ENCODE assay signal across 8 mouse cellular contexts in genomic region chr4:114986591-114987432, GRCm38 (mm10). TPM values are rescaled to one million over a fixed set of nuclear protein-coding genes. Genes with fewer than 3 reads are reported as not detected.
DNase-seq lines count a peak whose midpoint lies in the region; ATAC-seq and TF ChIP-seq lines count a peak whose summit lies in the region.

Cmpk1 (minus strand) TSS chr4:114987241.

- DNase-seq in A20 (ENCODE audit: low read depth, low spot score) = peak; percentile 89
- peak; percentile 93 for DNase-seq in embryonic facial prominence, embryonic 14.5 days (ENCODE audit: low spot score)
- peak; percentile 87 for DNase-seq in heart, adult 8-10 months (ENCODE audit: low spot score)
- peak; percentile 83 to 84 for DNase-seq in kidney, adult 8-10 months
- DNase-seq in midbrain, embryonic 14.5 days = peak; percentile 95
- peak; percentile 75 to 85 for DNase-seq in spleen, adult 18-20 months

- peak; percentile 19; the same call in 1 of the 2 replicates for TF ChIP-seq POLR2A in bone marrow, adult 2 months (IDR thresholded peaks at IDR 0.05; ENCODE audit: borderline replicate concordance, control insufficient read depth, low read depth, low read length)

- no peak for TF ChIP-seq CTCF in bone marrow, adult 2 months (IDR thresholded peaks at IDR 0.05; ENCODE audit: control insufficient read depth, insufficient read depth, low read length)

- no peaks in the 10 kb centered on the region for H3K36me3 ChIP-seq in embryonic facial prominence, embryonic 14.5 days (ENCODE audit: control insufficient read depth, insufficient read depth, low read length)
- H3K36me3 ChIP-seq in limb, embryonic 12.5 days = 0 out of 2 replicates have a peak, but pooled peaks cover 3% of the 10 kb centered on the region
- H3K36me3 ChIP-seq in midbrain, embryonic 14.5 days (ENCODE audit: control insufficient read depth, insufficient read depth, low read length) = no peaks in the 10 kb centered on the region

- peak within 1 kb of the TSS; percentile 86 for H3K4me2 ChIP-seq in embryonic facial prominence, embryonic 14.5 days (ENCODE audit: low read depth, low read length)
- peak within 1 kb of the TSS; percentile 70 for H3K4me2 ChIP-seq in limb, embryonic 12.5 days
- peak within 1 kb of the TSS; percentile 76 for H3K4me2 ChIP-seq in midbrain, embryonic 14.5 days (ENCODE audit: low read length)

- WGBS in bone marrow, adult 2 months = under 1% methylated on average over 92 of the region's 93 CpGs
- WGBS in embryonic facial prominence, embryonic 14.5 days = under 1% methylated on average over 35 of the region's 93 CpGs
- under 1% methylated on average over 92 of the region's 93 CpGs for WGBS in limb, embryonic 12.5 days
- under 1% methylated on average over 91 of the region's 93 CpGs for WGBS in midbrain, embryonic 14.5 days

- H3K4me3 ChIP-seq in bone marrow, adult 2 months (replicated peaks; ENCODE audit: control insufficient read depth, low read depth, low read length) = peak within 1 kb of the TSS; percentile 90
- peak within 1 kb of the TSS; percentile 93 for H3K4me3 ChIP-seq in embryonic facial prominence, embryonic 14.5 days (ENCODE audit: low read depth, low read length)
- H3K4me3 ChIP-seq in limb, embryonic 12.5 days (replicated peaks) = peak within 1 kb of the TSS; percentile 89
- H3K4me3 ChIP-seq in midbrain, embryonic 14.5 days (replicated peaks; ENCODE audit: low read depth, low read length) = peak within 1 kb of the TSS; percentile 84

- H3K9ac ChIP-seq in embryonic facial prominence, embryonic 14.5 days (ENCODE audit: low read depth, low read length) = peak within 1 kb of the TSS; percentile 95
- H3K9ac ChIP-seq in limb, embryonic 12.5 days (replicated peaks) = peak within 1 kb of the TSS; percentile 93
- peak within 1 kb of the TSS; percentile 99 for H3K9ac ChIP-seq in midbrain, embryonic 14.5 days (replicated peaks; ENCODE audit: low read length)

- H3K9me3 ChIP-seq in embryonic facial prominence, embryonic 14.5 days (ENCODE audit: control insufficient read depth, low read length) = no peaks in the 10 kb centered on the region
- no peaks in the 10 kb centered on the region for H3K9me3 ChIP-seq in limb, embryonic 12.5 days
- no peaks in the 10 kb centered on the region for H3K9me3 ChIP-seq in midbrain, embryonic 14.5 days (ENCODE audit: control insufficient read depth, low read length)

- ATAC-seq in embryonic facial prominence, embryonic 14.5 days (ENCODE audit: low read depth) = peak; percentile 98
- ATAC-seq in limb, embryonic 12.5 days (ENCODE audit: insufficient number of reproducible peaks, insufficient read depth, low FRiP score, low TSS enrichment, low read depth) = peak; percentile 97
- ATAC-seq in midbrain, embryonic 14.5 days (ENCODE audit: low FRiP score, low TSS enrichment) = peak; percentile 96

- H3K4me1 ChIP-seq in bone marrow, adult 2 months (ENCODE audit: control insufficient read depth, insufficient read depth, low read length) = no peaks in the 10 kb centered on the region
- H3K4me1 ChIP-seq in embryonic facial prominence, embryonic 14.5 days (ENCODE audit: control insufficient read depth, insufficient read depth, low read length) = peaks cover 9% of the 10 kb centered on the region
- peaks cover 9% of the 10 kb centered on the region; the same call in 1 of the 2 replicates for H3K4me1 ChIP-seq in limb, embryonic 12.5 days (replicated peaks)
- peaks cover 23% of the 10 kb centered on the region for H3K4me1 ChIP-seq in midbrain, embryonic 14.5 days (ENCODE audit: control insufficient read depth, insufficient read depth, low read length)

- peak within 1 kb of the TSS; percentile 99 for H3K27ac ChIP-seq in bone marrow, adult 2 months (ENCODE audit: control insufficient read depth, insufficient read depth, low read depth, low read length, poor library complexity)
- H3K27ac ChIP-seq in embryonic facial prominence, embryonic 14.5 days (replicated peaks; ENCODE audit: low read depth, low read length) = peak within 1 kb of the TSS; percentile 99
- peak within 1 kb of the TSS; percentile 99 for H3K27ac ChIP-seq in limb, embryonic 12.5 days
- peak within 1 kb of the TSS; percentile 100 for H3K27ac ChIP-seq in midbrain, embryonic 14.5 days (replicated peaks; ENCODE audit: low read depth, low read length)

- H3K27me3 ChIP-seq in embryonic facial prominence, embryonic 14.5 days (replicated peaks; ENCODE audit: control insufficient read depth, insufficient read depth, low read length) = no peaks in the 10 kb centered on the region
- H3K27me3 ChIP-seq in limb, embryonic 12.5 days = 0 out of 2 replicates have a peak, but pooled peaks cover 2% of the 10 kb centered on the region
- no peaks in the 10 kb centered on the region for H3K27me3 ChIP-seq in midbrain, embryonic 14.5 days (ENCODE audit: control insufficient read depth, insufficient read depth, low read length)

RNA-seq across cellular contexts. Expression of gene Cmpk1, which starts in this region (rescaled TPM):
- polyA plus RNA-seq in bone marrow, adult 2 months (2011; ENCODE audit: insufficient read depth, insufficient read length, low replicate concordance, missing spikeins) = 26.5 and 34.7 TPM in 2 replicates
- 110 and 112 TPM in 2 replicates for polyA plus RNA-seq in embryonic facial prominence, embryonic 14.5 days (2014; fragmentation: Nextera tagmentation; extraction: Ambion mirVana)
- 10 to 100 TPM; 30.7 to 34.2 (median 33.0) TPM for total RNA-seq in heart, adult 8-10 months (2022)
- 81.8 and 89.3 TPM in 2 replicates for polyA plus RNA-seq in limb, embryonic 12.5 days (2016; fragmentation: Nextera tagmentation; extraction: Ambion mirVana)
- 188 and 217 TPM in 2 replicates for polyA plus RNA-seq in midbrain, embryonic 14.5 days (2014; fragmentation: Nextera tagmentation; extraction: Ambion mirVana)

Comparison
In these comparisons a context has a peak if more than half of its experiments do, and no peak if none do; other contexts are left out.
1. Peak in every context shown above with its lines: DNase-seq, ATAC-seq, H3K4me3 ChIP-seq and H3K27ac ChIP-seq.